Mouse (Mus musculus) midbrain, embryonic 12.5 days (tissue): Measurements from ENCODE around the gene Ptger1. TPM values are rescaled to one million over a fixed set of nuclear protein-coding genes. Genes with fewer than 3 reads are reported as not detected.

Experiments
- polyA plus RNA-seq: library from polyadenylated mRNA; unstranded; fragments of >200 nt; fragmentation: Nextera tagmentation; extraction: Ambion mirVana; gene quantifications from 2 replicates; pipeline ENCODE4 v1.2.1, GENCODE M21; 2016

Gene Ptger1
- polyA plus RNA-seq, 1 experiment from 2014 or later = 0.75 TPM

Other genes with a start within 250 kb of the Ptger1 start
- 171 and 182 TPM in 2 replicates for gene Scoc, start 208.3 kb upstream of the Ptger1 start, polyA plus RNA-seq
- not detected in 2 replicates for gene Olfr370, start 130.9 kb upstream of the Ptger1 start, polyA plus RNA-seq
- 329 and 353 TPM in 2 replicates for gene Ndufb7, start 100.0 kb upstream of the Ptger1 start, polyA plus RNA-seq
- gene Tecr, start 58.7 kb upstream of the Ptger1 start, polyA plus RNA-seq = 600 and 631 TPM in 2 replicates
- gene Dnajb1, start 58.5 kb upstream of the Ptger1 start, polyA plus RNA-seq = 66.4 and 67.7 TPM in 2 replicates
- gene Gipc1, start 14.0 kb upstream of the Ptger1 start, polyA plus RNA-seq = 198 and 204 TPM in 2 replicates
- 35.3 and 35.4 TPM in 2 replicates for gene Pkn1, start 32.5 kb downstream of the Ptger1 start, polyA plus RNA-seq
- 184 and 186 TPM in 2 replicates for gene Ddx39, start 48.5 kb downstream of the Ptger1 start, polyA plus RNA-seq
- 13.9 and 16.7 TPM in 2 replicates for gene Adgre5, start 74.6 kb downstream of the Ptger1 start, polyA plus RNA-seq
- gene Adgrl1, start 233.4 kb downstream of the Ptger1 start, polyA plus RNA-seq = 30.2 and 30.4 TPM in 2 replicates